Mouse (Mus musculus) frontal cortex, adult 2 months (tissue): ENCODE data around the gene Garnl3. TPM values are rescaled to one million over a fixed set of nuclear protein-coding genes. Genes with fewer than 3 reads are reported as not detected.
A peak's percentile ranks its signal among the peaks of the same experiment; 100 is the strongest.

Experiments used
- DNase-seq, 2 experiments: peaks; one replicate each; pipeline ENCODE4 v3.0.0; 2022; ENCODE audit warnings: low spot score in 1 of 2; ENCODE audit errors: extremely low spot score in 1 of 2
- polyA plus RNA-seq: library from polyadenylated mRNA; depleted of rRNA; stranded (reverse); fragments of >200 nt; gene quantifications from 2 replicates; pipeline ENCODE4 v1.2.3, GENCODE M21; 2012; rRNA removed

Garnl3 gene
- polyA plus RNA-seq = 66.9 and 76.2 TPM in 2 replicates

- peak; percentile 65 to 68 for DNase-seq
These were observed at the start of gene Garnl3 for GRCm38 (mm10) chr2:33131500-33132092. Gene Garnl3 (minus strand): TSS chr2:33131654.

GRCm38 (mm10) chr2:33179930-33180630 lies 48.6 kb upstream of the Garnl3 start:
- DNase-seq = peak in 1 of 2 experiments; percentile 61

- no peak for DNase-seq
These were observed 47.9 kb upstream of the Garnl3 start for GRCm38 (mm10) chr2:33179171-33179929.

- no peak for DNase-seq
These were observed 46.9 kb upstream of the Garnl3 start for GRCm38 (mm10) chr2:33178243-33178932.

GRCm38 (mm10) chr2:33177443-33178242 lies 46.2 kb upstream of the Garnl3 start:
- DNase-seq = peak in 1 of 2 experiments; percentile 50

- no peak for DNase-seq
These were observed 45.5 kb upstream of the Garnl3 start for GRCm38 (mm10) chr2:33176921-33177320.

- DNase-seq = peak in 1 of 2 experiments; percentile 52
These were observed 45.1 kb upstream of the Garnl3 start for GRCm38 (mm10) chr2:33176516-33176915.

- no peak for DNase-seq
These were observed 42.2 kb upstream of the Garnl3 start for GRCm38 (mm10) chr2:33173686-33174085.

GRCm38 (mm10) chr2:33173126-33173525 lies 41.7 kb upstream of the Garnl3 start:
- no peak for DNase-seq

- no peak for DNase-seq
These were observed 39.5 kb upstream of the Garnl3 start for GRCm38 (mm10) chr2:33170777-33171565.

GRCm38 (mm10) chr2:33169445-33169844 lies 38.0 kb upstream of the Garnl3 start:
- DNase-seq = no peak

- no peak for DNase-seq
These were observed 35.6 kb upstream of the Garnl3 start for GRCm38 (mm10) chr2:33167060-33167459.

- DNase-seq = no peak
These were observed 34.4 kb upstream of the Garnl3 start for GRCm38 (mm10) chr2:33165710-33166374.

- DNase-seq = no peak
These were observed 33.8 kb upstream of the Garnl3 start for GRCm38 (mm10) chr2:33165229-33165628.

- DNase-seq = no peak
These were observed 33.2 kb upstream of the Garnl3 start for GRCm38 (mm10) chr2:33164646-33165045.

GRCm38 (mm10) chr2:33162126-33162525 lies 30.7 kb upstream of the Garnl3 start:
- DNase-seq = no peak

GRCm38 (mm10) chr2:33160326-33160973 lies 29.0 kb upstream of the Garnl3 start:
- no peak for DNase-seq

- no peak for DNase-seq
These were observed 28.1 kb upstream of the Garnl3 start for GRCm38 (mm10) chr2:33159593-33159992.
